Mouse (Mus musculus) testis, postnatal 14 days (tissue): ENCODE data around the gene Tmem107.

Experiments used
- DNase-seq: peaks from one replicate; pipeline ENCODE4 v3.0.0; 2021; ENCODE audit warnings: low spot score

Gene Tmem107

GRCm38 (mm10) chr11:69106842-69107241 lies 36.2 kb downstream of the Tmem107 start:
- DNase-seq, result no peak

- DNase-seq, result no peak
These were observed 37.1 kb downstream of the Tmem107 start for GRCm38 (mm10) chr11:69107676-69108075.

- DNase-seq, result no peak
These were observed 37.6 kb downstream of the Tmem107 start for GRCm38 (mm10) chr11:69108223-69108622.

GRCm38 (mm10) chr11:69109032-69109900 lies 38.7 kb downstream of the Tmem107 start:
- no peak for DNase-seq

- peak; percentile 89 for DNase-seq
These were observed 39.9 kb downstream of the Tmem107 start for GRCm38 (mm10) chr11:69110319-69111046.

- no peak for DNase-seq
These were observed 40.6 kb downstream of the Tmem107 start for GRCm38 (mm10) chr11:69111051-69111810.

- DNase-seq, result no peak
These were observed 41.3 kb downstream of the Tmem107 start for GRCm38 (mm10) chr11:69111865-69112264.

GRCm38 (mm10) chr11:69114018-69114417 lies 43.4 kb downstream of the Tmem107 start:
- no peak for DNase-seq

- DNase-seq, result no peak
These were observed 44.0 kb downstream of the Tmem107 start for GRCm38 (mm10) chr11:69114621-69115020.

- DNase-seq, result no peak
These were observed 46.2 kb downstream of the Tmem107 start for GRCm38 (mm10) chr11:69116843-69117242.

- DNase-seq, result peak; percentile 73
These were observed 47.4 kb downstream of the Tmem107 start for GRCm38 (mm10) chr11:69117737-69118695.

GRCm38 (mm10) chr11:69118765-69119164 lies 48.2 kb downstream of the Tmem107 start:
- peak; percentile 83 for DNase-seq

- peak; percentile 13 for DNase-seq
These were observed 49.0 kb downstream of the Tmem107 start for GRCm38 (mm10) chr11:69119446-69120155.

GRCm38 (mm10) chr11:69120221-69121000 lies 49.8 kb downstream of the Tmem107 start, which contains the start of gene Hes7:
Gene Hes7 (plus strand): TSS chr11:69120404.
- peak; percentile 63 for DNase-seq

- peak; percentile 46 for DNase-seq
These were observed 50.6 kb downstream of the Tmem107 start for GRCm38 (mm10) chr11:69121001-69121740.

GRCm38 (mm10) chr11:69121741-69122335 lies 51.2 kb downstream of the Tmem107 start:
- no peak for DNase-seq

- peak; percentile 84 for DNase-seq
These were observed 51.8 kb downstream of the Tmem107 start, which contains the start of gene 9130213A22Rik for GRCm38 (mm10) chr11:69122336-69122951. Gene 9130213A22Rik (minus strand): TSS chr11:69122589.
